Mouse (Mus musculus) hindbrain, embryonic 15.5 days (tissue): Measurements from ENCODE around the gene Nkd1. TPM values are rescaled to one million over a fixed set of nuclear protein-coding genes. Genes with fewer than 3 reads are reported as not detected.

ENCODE experiments used
- ATAC-seq: fragments of 200-750 bp; cut with Nextera tagmentation; 2 replicates; pipeline ENCODE4 v1.8.0; 2017; ENCODE audit warnings: low read depth, moderate number of reproducible peaks, moderate TSS enrichment; ENCODE audit not compliant: low FRiP score
- H3K27ac ChIP-seq: fragments of 300-500 bp; sonication (generic); replicated peaks from 2 replicates; pipeline ENCODE4 v1.5.1; 2015; ENCODE audit warnings: mild to moderate bottlenecking, inconsistent platforms
- H3K27me3 ChIP-seq: fragments of 300-500 bp; sonication (generic); 2 replicates; pipeline ENCODE4 v1.6.1; 2015; ENCODE audit warnings: control low read depth, inconsistent platforms
- H3K36me3 ChIP-seq: fragments of 300-500 bp; sonication (generic); 2 replicates; pipeline ENCODE4 v1.6.1; 2015; ENCODE audit warnings: control low read depth, inconsistent platforms
- H3K4me1 ChIP-seq: fragments of 300-500 bp; sonication (generic); replicated peaks from 2 replicates; pipeline ENCODE4 v1.6.1; 2015; ENCODE audit warnings: control low read depth, inconsistent platforms
- H3K4me2 ChIP-seq: fragments of 300-500 bp; sonication (generic); 2 replicates; pipeline ENCODE4 v1.6.1; 2015; ENCODE audit warnings: moderate library complexity, mild to moderate bottlenecking, inconsistent platforms
- H3K4me3 ChIP-seq: fragments of 300-500 bp; sonication (generic); 2 replicates; pipeline ENCODE4 v1.5.1; 2015; ENCODE audit warnings: mild to moderate bottlenecking, inconsistent platforms
- H3K9ac ChIP-seq: fragments of 300-500 bp; sonication (generic); 2 replicates; pipeline ENCODE4 v1.6.1; 2015; ENCODE audit warnings: inconsistent platforms
- H3K9me3 ChIP-seq: fragments of 300-500 bp; sonication (generic); 2 replicates; pipeline ENCODE4 v1.6.1; 2016; ENCODE audit warnings: control low read depth, inconsistent platforms
- WGBS: fragments of 180-500 bp; shearing (Covaris S2); methylation state at CpG from one replicate; pipeline ENCODE4 v1.1.7; 2015; 5-methylcytosine and 5-hydroxymethylcytosine counted together
- polyA plus RNA-seq: library from polyadenylated mRNA; unstranded; fragments of >200 nt; fragmentation: Nextera tagmentation; extraction: Ambion mirVana; gene quantifications from 2 replicates; pipeline ENCODE4 v1.2.1, GENCODE M21; 2015

Nkd1 gene
- polyA plus RNA-seq, 1 experiment from 2014 or later = 67.4 TPM

- H3K4me1 ChIP-seq = peaks cover 54% of the 10 kb centered on the region
Observed at GRCm38 (mm10) chr8:88521541-88522414, 624 bp downstream of the Nkd1 start.

GRCm38 (mm10) chr8:88522433-88523030 is 1.4 kb downstream of the Nkd1 start:
- peak overlapping the region; percentile 72 for H3K9ac ChIP-seq
- H3K9me3 ChIP-seq = no peaks in the 10 kb centered on the region
- WGBS = 13% methylated on average over 5 of the region's 5 CpGs
- peaks cover 54% of the 10 kb centered on the region for H3K4me1 ChIP-seq
- H3K4me2 ChIP-seq = peak overlapping the region; percentile 100
- ATAC-seq = no peak
- 0 out of 2 replicates have a peak overlapping the region, but pooled peaks have one; percentile 65 for H3K27ac ChIP-seq
- H3K36me3 ChIP-seq = no peaks in the 10 kb centered on the region
- H3K4me3 ChIP-seq = peak overlapping the region; percentile 70
- no peaks in the 10 kb centered on the region for H3K27me3 ChIP-seq

More at GRCm38 (mm10) chr8:88521541-88522414, 624 bp downstream of the Nkd1 start:
- peak; percentile 54 for ATAC-seq
- H3K4me3 ChIP-seq = peak overlapping the region; percentile 70
- no peaks in the 10 kb centered on the region for H3K27me3 ChIP-seq
- H3K27ac ChIP-seq = peak overlapping the region; percentile 65
- H3K36me3 ChIP-seq = no peaks in the 10 kb centered on the region
- under 1% methylated on average over 34 of the region's 65 CpGs for WGBS
- peak overlapping the region; percentile 72 for H3K9ac ChIP-seq
- H3K4me2 ChIP-seq = peak overlapping the region; percentile 100
- H3K9me3 ChIP-seq = no peaks in the 10 kb centered on the region

- peak overlapping the region; percentile 70 for H3K4me3 ChIP-seq
- ATAC-seq = no peak
- H3K9me3 ChIP-seq = no peaks in the 10 kb centered on the region
- peaks cover 54% of the 10 kb centered on the region for H3K4me1 ChIP-seq
- no peak overlapping the region for H3K27ac ChIP-seq
- H3K27me3 ChIP-seq = no peaks in the 10 kb centered on the region
- WGBS = 20% methylated on average over 4 of the region's 4 CpGs
- no peaks in the 10 kb centered on the region for H3K36me3 ChIP-seq
- no peak overlapping the region for H3K9ac ChIP-seq
- H3K4me2 ChIP-seq = peak overlapping the region; percentile 100
Observed at GRCm38 (mm10) chr8:88523621-88524020, 2.5 kb downstream of the Nkd1 start.

GRCm38 (mm10) chr8:88524132-88524531 is 3.0 kb downstream of the Nkd1 start:
- Histone ChIP-seq H3K4me2 (peak overlapping the region; percentile 100), H3K4me3 (peak overlapping the region; percentile 70), H3K27ac (no peak overlapping the region), H3K27me3 (no peaks in the 10 kb centered on the region), H3K9ac (no peak overlapping the region), H3K4me1 (peaks cover 54% of the 10 kb centered on the region), H3K36me3 (no peaks in the 10 kb centered on the region), H3K9me3 (no peaks in the 10 kb centered on the region)
- ATAC-seq = no peak
- 19% methylated on average over 4 of the region's 4 CpGs for WGBS

GRCm38 (mm10) chr8:88524851-88525250 is 3.7 kb downstream of the Nkd1 start:
- peaks cover 54% of the 10 kb centered on the region for H3K4me1 ChIP-seq
- WGBS = 61% methylated on average over 7 of the region's 7 CpGs
- H3K4me3 ChIP-seq = no peak overlapping the region; the same call in 1 of the 2 replicates
- ATAC-seq = no peak
- H3K9me3 ChIP-seq = no peaks in the 10 kb centered on the region
- H3K27ac ChIP-seq = no peak overlapping the region
- no peaks in the 10 kb centered on the region for H3K27me3 ChIP-seq
- peak overlapping the region; percentile 100 for H3K4me2 ChIP-seq
- no peak overlapping the region for H3K9ac ChIP-seq
- H3K36me3 ChIP-seq = no peaks in the 10 kb centered on the region

GRCm38 (mm10) chr8:88526296-88526695 is 5.1 kb downstream of the Nkd1 start:
- Histone ChIP-seq H3K27ac (no peak overlapping the region), H3K9me3 (no peaks in the 10 kb centered on the region), H3K9ac (no peak overlapping the region), H3K36me3 (no peaks in the 10 kb centered on the region), H3K4me1 (peaks cover 47% of the 10 kb centered on the region), H3K4me2 (no peak overlapping the region), H3K4me3 (no peak overlapping the region), H3K27me3 (no peaks in the 10 kb centered on the region)
- no peak for ATAC-seq
- 74% methylated on average over 5 of the region's 5 CpGs for WGBS

- Histone ChIP-seq H3K9ac (no peak overlapping the region), H3K4me3 (no peak overlapping the region), H3K36me3 (no peaks in the 10 kb centered on the region), H3K27me3 (no peaks in the 10 kb centered on the region), H3K27ac (no peak overlapping the region), H3K4me1 (peaks cover 30% of the 10 kb centered on the region), H3K4me2 (no peak overlapping the region), H3K9me3 (no peaks in the 10 kb centered on the region)
- WGBS = 83% methylated on average over 9 of the region's 9 CpGs
- ATAC-seq = no peak
Observed at GRCm38 (mm10) chr8:88528186-88528585, 7.0 kb downstream of the Nkd1 start.

- Histone ChIP-seq H3K27me3 (no peaks in the 10 kb centered on the region), H3K27ac (no peak overlapping the region), H3K9ac (no peak overlapping the region), H3K4me2 (no peak overlapping the region), H3K9me3 (no peaks in the 10 kb centered on the region), H3K4me3 (no peak overlapping the region), H3K36me3 (no peaks in the 10 kb centered on the region), H3K4me1 (peaks cover 14% of the 10 kb centered on the region; the same call in 1 of the 2 replicates)
- 84% methylated on average over 4 of the region's 4 CpGs for WGBS
- no peak for ATAC-seq
Observed at GRCm38 (mm10) chr8:88529798-88530197, 8.6 kb downstream of the Nkd1 start.

- H3K9ac ChIP-seq = no peak overlapping the region
- H3K4me3 ChIP-seq = no peak overlapping the region
- ATAC-seq = no peak
- H3K27me3 ChIP-seq = no peaks in the 10 kb centered on the region
- H3K9me3 ChIP-seq = no peaks in the 10 kb centered on the region
- H3K36me3 ChIP-seq = no peaks in the 10 kb centered on the region
- 0 out of 2 replicates have a peak, but pooled peaks cover 7% of the 10 kb centered on the region for H3K4me1 ChIP-seq
- no peak overlapping the region for H3K27ac ChIP-seq
- WGBS = 27% methylated on average over 2 of the region's 2 CpGs
- no peak overlapping the region for H3K4me2 ChIP-seq
Observed at GRCm38 (mm10) chr8:88537081-88537480, 15.9 kb downstream of the Nkd1 start.

GRCm38 (mm10) chr8:88537998-88538975 is 17.1 kb downstream of the Nkd1 start:
- H3K4me2 ChIP-seq = no peak overlapping the region
- WGBS = 62% methylated on average over 19 of the region's 19 CpGs
- no peaks in the 10 kb centered on the region for H3K36me3 ChIP-seq
- no peaks in the 10 kb centered on the region for H3K27me3 ChIP-seq
- no peak overlapping the region for H3K4me3 ChIP-seq
- no peak overlapping the region for H3K27ac ChIP-seq
- H3K4me1 ChIP-seq = 0 out of 2 replicates have a peak, but pooled peaks cover 7% of the 10 kb centered on the region
- H3K9me3 ChIP-seq = no peaks in the 10 kb centered on the region
- ATAC-seq = no peak
- no peak overlapping the region for H3K9ac ChIP-seq

GRCm38 (mm10) chr8:88538976-88539371 is 17.8 kb downstream of the Nkd1 start:
- 0 out of 2 replicates have a peak, but pooled peaks cover 7% of the 10 kb centered on the region for H3K4me1 ChIP-seq
- 86% methylated on average over 7 of the region's 7 CpGs for WGBS
- H3K4me3 ChIP-seq = no peak overlapping the region
- no peaks in the 10 kb centered on the region for H3K27me3 ChIP-seq
- no peak overlapping the region for H3K9ac ChIP-seq
- no peak overlapping the region for H3K4me2 ChIP-seq
- no peak overlapping the region for H3K27ac ChIP-seq
- ATAC-seq = no peak
- no peaks in the 10 kb centered on the region for H3K9me3 ChIP-seq
- H3K36me3 ChIP-seq = no peaks in the 10 kb centered on the region
